Mouse (Mus musculus): Measurements from ENCODE around the gene Zfp292.

- TF ChIP-seq CTCF (IDR thresholded peaks at IDR 0.05; ENCODE audit: control insufficient read depth, insufficient read depth, insufficient replicate concordance, low read depth, low read length) (no peak), POLR2A (IDR thresholded peaks at IDR 0.05; ENCODE audit: control insufficient read depth, low read depth, low read length) (no peak)
Measured at GRCm38 (mm10) chr4:34922177-34922870, 39.6 kb upstream of the Zfp292 start.

Data from testis, adult 2 months (tissue).